Mouse (Mus musculus) right cerebral cortex, postnatal 14 days (tissue): ENCODE results near the gene Omg.

Experiments used
- DNase-seq: peaks from one replicate; pipeline ENCODE4 v3.0.0; 2022

Omg gene

GRCm38 (mm10) chr11:79515331-79515730 is 11.4 kb upstream of the Omg start:
- DNase-seq: no peak

GRCm38 (mm10) chr11:79511970-79512369 is 8.1 kb upstream of the Omg start:
- DNase-seq: no peak

DNA sequence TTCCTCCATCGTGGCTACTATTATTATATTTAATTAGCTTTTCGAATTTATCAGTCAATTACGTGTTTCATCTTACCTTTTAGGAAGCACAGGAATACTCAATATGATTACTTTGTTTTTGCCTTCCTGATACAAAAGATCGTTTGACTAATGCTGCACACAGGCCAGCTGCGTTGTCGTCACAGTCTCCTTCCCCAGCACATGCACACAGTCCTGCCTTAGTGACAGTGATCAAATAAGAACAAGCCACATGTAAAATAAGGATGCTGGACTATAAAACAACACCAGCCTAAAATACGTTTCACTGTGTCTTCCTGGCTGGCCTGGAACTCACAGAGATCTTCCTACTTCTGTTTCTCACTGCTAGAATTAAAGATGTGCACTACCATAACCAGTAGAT is 622 bp upstream of the Omg start:
- no peak for DNase-seq

GRCm38 (mm10) chr11:79502917-79503316 is 967 bp downstream of the Omg start:
- no peak for DNase-seq

- no peak for DNase-seq
Measured at GRCm38 (mm10) chr11:79494976-79495800, 8.7 kb downstream of the Omg start.

GRCm38 (mm10) chr11:79484721-79485120 is 19.2 kb downstream of the Omg start:
- no peak for DNase-seq

GRCm38 (mm10) chr11:79483876-79484528 is 19.9 kb downstream of the Omg start:
- no peak for DNase-seq

DNA sequence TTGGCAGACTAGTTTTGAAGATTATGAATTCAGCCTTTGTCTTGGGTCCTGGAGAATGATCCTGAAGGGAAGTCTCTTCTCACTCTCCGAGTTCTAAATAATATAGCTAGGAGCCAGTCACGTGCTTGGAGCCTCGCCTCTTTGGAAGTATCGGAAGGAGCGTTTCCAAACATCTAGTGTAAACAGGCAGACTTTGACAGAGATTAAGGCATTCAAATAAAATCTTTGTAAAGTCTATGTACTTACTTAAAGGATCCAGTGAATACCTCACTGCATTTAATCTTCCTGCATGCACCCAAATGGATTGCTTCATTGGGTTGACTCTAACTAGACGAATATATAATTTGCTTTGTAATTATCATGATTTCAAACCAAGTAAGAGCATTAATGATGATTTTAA is 20.5 kb downstream of the Omg start:
- no peak for DNase-seq

DNA sequence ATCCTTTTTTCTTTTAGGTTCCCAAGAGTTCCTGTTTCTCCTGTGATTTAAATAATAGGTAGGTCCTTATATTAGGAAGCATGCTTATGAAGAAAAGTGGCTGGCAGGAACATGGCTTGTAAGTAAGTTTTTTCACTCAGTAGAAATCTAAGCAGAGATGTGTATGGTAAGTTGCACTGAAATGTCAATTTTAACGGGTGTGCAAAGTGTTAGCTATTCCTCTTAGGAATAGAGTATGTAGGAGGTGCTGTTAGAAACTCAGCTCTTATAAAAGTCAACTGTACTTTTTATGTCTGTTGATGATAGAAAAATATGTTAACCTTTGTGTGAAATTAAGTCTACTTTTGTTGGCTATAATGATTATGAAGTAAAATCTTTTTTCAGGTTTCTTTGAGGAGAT is 35.8 kb downstream of the Omg start:
- DNase-seq: no peak

GRCm38 (mm10) chr11:79460756-79461450 is 43.0 kb downstream of the Omg start:
- DNase-seq: no peak

GRCm38 (mm10) chr11:79459846-79460245 is 44.0 kb downstream of the Omg start:
- DNase-seq: no peak

DNA sequence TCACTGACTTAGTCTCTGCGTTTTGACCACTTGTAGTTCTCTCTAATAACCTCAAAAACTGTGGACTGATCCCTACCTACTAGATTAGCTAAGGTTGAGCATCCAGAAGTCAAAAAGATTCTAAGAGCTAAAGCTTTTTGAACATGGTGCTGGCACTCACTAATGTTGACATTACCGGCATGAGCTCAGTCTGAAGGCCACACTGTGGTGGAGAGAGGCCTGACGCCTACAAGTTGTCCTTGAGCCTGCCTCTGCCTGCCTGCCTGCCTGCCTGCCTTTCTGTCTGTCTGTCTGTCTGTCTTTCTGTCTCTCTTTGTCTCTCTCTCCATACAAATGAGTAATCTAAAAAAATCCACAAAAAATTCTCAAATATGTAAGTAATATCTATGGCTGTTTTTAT is 46.0 kb downstream of the Omg start:
- DNase-seq: no peak

GRCm38 (mm10) chr11:79452966-79453365 is 50.9 kb downstream of the Omg start:
- no peak for DNase-seq
